Mouse (Mus musculus) layer of hippocampus, postnatal 36 days (tissue): ENCODE data around the gene Ntm. TPM values are rescaled to one million over a fixed set of nuclear protein-coding genes. Genes with fewer than 3 reads are reported as not detected.

Experiments used
- DNase-seq, 2 experiments: peaks; one replicate each; pipeline ENCODE4 v3.0.0; 2022
- total RNA-seq, 2 experiments: library from RNA; stranded (reverse); gene quantifications; 2 replicates each; pipeline ENCODE4 v1.2.3; 2021

Gene Ntm
- total RNA-seq, 2 experiments from 2014 or later = 132 to 135 TPM

GRCm38 (mm10) chr9:29407954-29408353, 555.0 kb downstream of the Ntm start:
- DNase-seq = no peak

GRCm38 (mm10) chr9:29406973-29407372, 556.0 kb downstream of the Ntm start:
- no peak for DNase-seq

- DNase-seq = no peak
These were observed 556.9 kb downstream of the Ntm start for GRCm38 (mm10) chr9:29406046-29406445.

GRCm38 (mm10) chr9:29400151-29400550, 562.8 kb downstream of the Ntm start:
- DNase-seq = no peak

- no peak for DNase-seq
These were observed 566.8 kb downstream of the Ntm start for GRCm38 (mm10) chr9:29396101-29396500.

- no peak for DNase-seq
These were observed 569.8 kb downstream of the Ntm start for GRCm38 (mm10) chr9:29393136-29393535.

- peak; percentile 60 to 70 for DNase-seq
These were observed 572.0 kb downstream of the Ntm start for GRCm38 (mm10) chr9:29390796-29391517.

GRCm38 (mm10) chr9:29389224-29389623, 573.7 kb downstream of the Ntm start:
- peak in 1 of 2 experiments; percentile 11 for DNase-seq

- no peak for DNase-seq
These were observed 575.8 kb downstream of the Ntm start for GRCm38 (mm10) chr9:29387136-29387535.

GRCm38 (mm10) chr9:29377172-29378002, 585.6 kb downstream of the Ntm start:
- DNase-seq = no peak

- DNase-seq = no peak
These were observed 591.6 kb downstream of the Ntm start for GRCm38 (mm10) chr9:29371341-29371740.

- no peak for DNase-seq
These were observed 593.3 kb downstream of the Ntm start for GRCm38 (mm10) chr9:29369621-29370020.

GRCm38 (mm10) chr9:29368291-29368690, 594.6 kb downstream of the Ntm start:
- DNase-seq = no peak

GRCm38 (mm10) chr9:29357796-29358195, 605.1 kb downstream of the Ntm start:
- no peak for DNase-seq

- DNase-seq = no peak
These were observed 620.6 kb downstream of the Ntm start for GRCm38 (mm10) chr9:29342303-29342702.

- peak; percentile 39 to 40 for DNase-seq
These were observed 621.6 kb downstream of the Ntm start for GRCm38 (mm10) chr9:29341292-29341691.

GRCm38 (mm10) chr9:29335671-29336070, 627.3 kb downstream of the Ntm start:
- no peak for DNase-seq

- no peak for DNase-seq
These were observed 630.4 kb downstream of the Ntm start for GRCm38 (mm10) chr9:29332296-29333090.

GRCm38 (mm10) chr9:29330486-29330885, 632.5 kb downstream of the Ntm start:
- no peak for DNase-seq

- DNase-seq = no peak
These were observed 636.7 kb downstream of the Ntm start for GRCm38 (mm10) chr9:29326283-29326682.

- no peak for DNase-seq
These were observed 637.8 kb downstream of the Ntm start for GRCm38 (mm10) chr9:29325137-29325536.

- DNase-seq = no peak
These were observed 643.7 kb downstream of the Ntm start for GRCm38 (mm10) chr9:29319197-29319596.

- no peak for DNase-seq
These were observed 644.2 kb downstream of the Ntm start for GRCm38 (mm10) chr9:29318676-29319162.
